Mouse (Mus musculus): ENCODE measurements around the gene Slfn5. TPM values are rescaled to one million over a fixed set of nuclear protein-coding genes. Genes with fewer than 3 reads are reported as not detected.
"Not testable (repeated sequence)": the region's sequence is repeated elsewhere in the genome, so short reads cannot be mapped to it uniquely, and the experiment has no call there.

Slfn5 gene
- polyA plus RNA-seq, 2 experiments: 0.54 to 0.84 TPM

DNA sequence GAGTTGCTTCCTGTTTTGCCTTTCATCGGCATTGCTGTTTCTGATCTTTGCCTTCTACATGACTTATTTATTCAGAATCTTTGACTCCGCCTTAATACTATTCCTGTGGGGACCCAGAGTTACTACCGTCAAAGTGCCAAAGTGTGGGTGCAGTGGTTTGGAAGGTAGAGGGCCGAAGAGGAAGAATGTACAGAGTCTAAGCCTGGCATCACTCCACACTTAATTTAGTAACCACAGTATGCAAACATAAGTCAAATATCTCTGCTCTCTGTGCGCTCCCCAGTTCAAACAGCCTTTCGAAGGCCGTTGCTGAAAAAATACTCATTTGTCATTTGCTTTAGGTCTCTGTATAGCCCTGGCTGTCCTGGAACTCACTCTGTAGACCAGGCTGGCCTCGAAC lies 11.1 kb downstream of the Slfn5 start:
- no peak for ATAC-seq (ENCODE audit: insufficient read depth)
- Histone ChIP-seq H3K36me3 (replicated peaks; ENCODE audit: control insufficient read depth, insufficient read depth, low read depth) (no peaks in the 10 kb centered on the region), H3K9ac (replicated peaks) (no peak overlapping the region), H3K4me1 (replicated peaks; ENCODE audit: control insufficient read depth in 2 of 2, insufficient read depth in 2 of 2, low read length in 1 of 2) (no peaks in the 10 kb centered on the region), H3K27ac (no peak overlapping the region), H3K9me3 (ENCODE audit: control insufficient read depth, low read length) (no peaks in the 10 kb centered on the region), H3K4me3 (ENCODE audit: insufficient read depth in 1 of 2, low read depth in 2 of 2, low read length in 2 of 2) (no peak overlapping the region), H3K4me2 (ENCODE audit: low read depth) (no peak overlapping the region), H3K27me3 (ENCODE audit: control insufficient read depth, insufficient read depth, low read length) (no peaks in the 10 kb centered on the region)
- WGBS (ENCODE audit: insufficient replicate concordance): 57% methylated on average over 8 of the region's 8 CpGs
- DNase-seq (ENCODE audit: low read depth in 3 of 3, low spot score in 3 of 3): no peak
- TF ChIP-seq CTCF (IDR thresholded peaks at IDR 0.05; ENCODE audit: low read depth) (no peak), EP300 (IDR thresholded peaks at IDR 0.05; ENCODE audit: low read depth) (no peak)

DNA sequence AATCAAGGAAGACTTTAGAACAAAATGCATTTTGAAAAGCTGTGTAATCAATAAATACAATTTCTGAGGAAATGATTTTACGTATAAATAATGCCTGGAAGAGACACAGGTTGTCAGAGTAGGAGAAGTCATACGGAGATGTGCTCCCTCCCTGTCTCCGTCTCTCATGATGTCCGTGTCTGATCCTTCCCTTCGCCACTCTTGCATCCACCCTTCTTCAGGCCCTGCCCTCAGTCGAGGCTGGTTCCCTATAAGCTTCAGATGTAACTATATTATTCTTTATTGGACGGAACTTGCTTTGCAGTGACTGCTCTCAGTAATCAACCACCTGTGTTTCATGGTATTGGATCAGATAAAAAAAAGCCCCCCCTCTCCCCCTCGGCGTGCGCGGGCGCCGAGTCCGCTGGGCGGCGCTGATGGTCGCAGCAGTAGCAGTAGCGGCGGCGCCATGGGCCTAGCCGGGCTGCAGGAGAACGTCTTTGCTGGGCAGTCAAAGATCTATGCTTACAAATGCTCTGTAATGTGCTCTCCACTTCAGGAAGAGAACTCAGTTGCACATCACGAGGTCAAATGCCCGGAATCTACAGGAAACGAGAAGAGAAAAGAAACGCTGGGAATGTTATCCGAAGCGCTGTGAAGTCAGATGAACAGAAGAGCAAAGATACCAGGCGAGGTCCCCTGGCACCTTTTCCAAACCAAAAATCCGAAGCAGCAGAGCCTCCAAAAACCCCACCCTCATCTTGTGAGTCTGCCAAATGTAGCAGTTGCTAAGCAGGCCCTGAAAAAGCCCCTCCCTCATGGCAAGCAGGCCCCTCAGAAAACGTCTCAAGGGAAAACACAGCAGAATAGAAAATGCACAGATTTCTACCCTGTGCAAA lies 19.8 kb downstream of the Slfn5 start:
- H3K27ac ChIP-seq: no peak overlapping the region
- DNase-seq (ENCODE audit: low read depth in 3 of 3, low spot score in 3 of 3): no peak
- H3K36me3 ChIP-seq (replicated peaks; ENCODE audit: control insufficient read depth, insufficient read depth, low read depth): no peaks in the 10 kb centered on the region
- no peak for ATAC-seq (ENCODE audit: insufficient read depth)
- no peak overlapping the region for H3K9ac ChIP-seq (replicated peaks)
- WGBS (ENCODE audit: insufficient replicate concordance): 14% methylated on average over 31 of the region's 31 CpGs
- no peak overlapping the region for H3K4me3 ChIP-seq (ENCODE audit: insufficient read depth in 1 of 2, low read depth in 2 of 2, low read length in 2 of 2)
- no peaks in the 10 kb centered on the region for H3K9me3 ChIP-seq (ENCODE audit: control insufficient read depth, low read length)
- H3K27me3 ChIP-seq (ENCODE audit: control insufficient read depth, insufficient read depth, low read length): no peaks in the 10 kb centered on the region
- H3K4me1 ChIP-seq (replicated peaks; ENCODE audit: control insufficient read depth in 2 of 2, insufficient read depth in 2 of 2, low read length in 1 of 2): peaks cover 0 to 10% of the 10 kb centered on the region in 2 experiments; a peak in 3 of 4 replicates
- no peak for TF ChIP-seq EP300 (IDR thresholded peaks at IDR 0.05; ENCODE audit: low read depth)
- TF ChIP-seq CTCF (IDR thresholded peaks at IDR 0.05; ENCODE audit: low read depth): peak; percentile 41
- peak overlapping the region; percentile 34 for H3K4me2 ChIP-seq (ENCODE audit: low read depth)

- H3K27ac ChIP-seq: no peak overlapping the region
- no peaks in the 10 kb centered on the region for H3K27me3 ChIP-seq (ENCODE audit: control insufficient read depth, insufficient read depth, low read length)
- DNase-seq (ENCODE audit: low read depth in 3 of 3, low spot score in 3 of 3) (no peak), ATAC-seq (ENCODE audit: insufficient read depth) (no peak)
- no peak overlapping the region for H3K9ac ChIP-seq (replicated peaks)
- TF ChIP-seq EP300 (IDR thresholded peaks at IDR 0.05; ENCODE audit: low read depth): no peak
- no peaks in the 10 kb centered on the region for H3K9me3 ChIP-seq (ENCODE audit: control insufficient read depth, low read length)
- H3K36me3 ChIP-seq (replicated peaks; ENCODE audit: control insufficient read depth, insufficient read depth, low read depth): no peaks in the 10 kb centered on the region
- no peak overlapping the region for H3K4me3 ChIP-seq (ENCODE audit: insufficient read depth in 1 of 2, low read depth in 2 of 2, low read length in 2 of 2)
- peaks cover 0 to 10% of the 10 kb centered on the region in 2 experiments; a peak in 3 of 4 replicates for H3K4me1 ChIP-seq (replicated peaks; ENCODE audit: control insufficient read depth in 2 of 2, insufficient read depth in 2 of 2, low read length in 1 of 2)
- 59% methylated on average over 9 of the region's 11 CpGs for WGBS (ENCODE audit: insufficient replicate concordance)
- H3K4me2 ChIP-seq (ENCODE audit: low read depth): no peak overlapping the region
These were observed 20.4 kb downstream of the Slfn5 start for GRCm38 (mm10) chr11:82971590-82971974.

- no peak overlapping the region for H3K27ac ChIP-seq
- no peak overlapping the region for H3K4me2 ChIP-seq (ENCODE audit: low read depth)
- H3K9me3 ChIP-seq (ENCODE audit: control insufficient read depth, low read length): no peaks in the 10 kb centered on the region
- H3K27me3 ChIP-seq (ENCODE audit: control insufficient read depth, insufficient read depth, low read length): no peaks in the 10 kb centered on the region
- no peak overlapping the region for H3K9ac ChIP-seq (replicated peaks)
- WGBS (ENCODE audit: insufficient replicate concordance): 19% methylated on average over 5 of the region's 5 CpGs
- peaks cover 0 to 14% of the 10 kb centered on the region in 2 experiments; a peak in 3 of 4 replicates for H3K4me1 ChIP-seq (replicated peaks; ENCODE audit: control insufficient read depth in 2 of 2, insufficient read depth in 2 of 2, low read length in 1 of 2)
- ATAC-seq (ENCODE audit: insufficient read depth) (no peak), DNase-seq (ENCODE audit: low read depth in 3 of 3, low spot score in 3 of 3) (no peak)
- no peaks in the 10 kb centered on the region for H3K36me3 ChIP-seq (replicated peaks; ENCODE audit: control insufficient read depth, insufficient read depth, low read depth)
- no peak for TF ChIP-seq CTCF (IDR thresholded peaks at IDR 0.05; ENCODE audit: low read depth)
- no peak for TF ChIP-seq EP300 (IDR thresholded peaks at IDR 0.05; ENCODE audit: low read depth)
- no peak overlapping the region for H3K4me3 ChIP-seq (ENCODE audit: insufficient read depth in 1 of 2, low read depth in 2 of 2, low read length in 2 of 2)
These were observed 22.8 kb downstream of the Slfn5 start for GRCm38 (mm10) chr11:82973916-82974315.

DNA sequence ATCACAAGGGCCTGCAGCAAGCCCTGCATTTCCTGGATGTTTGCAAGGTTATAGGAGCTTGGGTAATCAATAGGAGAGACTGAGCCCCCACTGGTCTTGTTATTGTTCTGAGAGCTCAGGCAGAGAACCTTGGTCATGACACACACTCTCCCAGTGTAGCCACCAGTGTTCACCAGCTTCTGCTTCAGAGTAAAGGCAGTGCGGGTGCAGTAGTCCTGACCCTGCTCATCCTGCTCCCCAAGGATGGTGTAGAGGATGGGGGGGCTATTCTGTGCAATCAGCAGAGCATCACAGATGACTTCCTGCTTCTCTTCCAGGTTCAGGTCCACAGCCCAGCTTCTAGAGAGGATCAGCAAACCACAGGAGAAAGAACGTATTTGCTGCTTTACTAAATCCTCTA lies 31.3 kb downstream of the Slfn5 start:
- 65% methylated on average over 2 of the region's 2 CpGs for WGBS (ENCODE audit: insufficient replicate concordance)
- not testable (repeated sequence) for H3K27me3 ChIP-seq (ENCODE audit: control insufficient read depth, insufficient read depth, low read length); H3K4me3 ChIP-seq (ENCODE audit: insufficient read depth in 1 of 2, low read depth in 2 of 2, low read length in 2 of 2); ATAC-seq (ENCODE audit: insufficient read depth); H3K36me3 ChIP-seq (replicated peaks; ENCODE audit: control insufficient read depth, insufficient read depth, low read depth); H3K4me1 ChIP-seq (replicated peaks; ENCODE audit: control insufficient read depth in 2 of 2, insufficient read depth in 2 of 2, low read length in 1 of 2); H3K4me2 ChIP-seq (ENCODE audit: low read depth); H3K9me3 ChIP-seq (ENCODE audit: control insufficient read depth, low read length); H3K27ac ChIP-seq; H3K9ac ChIP-seq (replicated peaks); DNase-seq (ENCODE audit: low read depth in 3 of 3, low spot score in 3 of 3)
